Mouse (Mus musculus) embryo, embryonic 11.5 days (tissue): ENCODE measurements around the gene Mab21l1.

Experiments
- DNase-seq: peaks from one replicate; pipeline ENCODE4 v3.0.0-alpha.2; 2012; ENCODE audit warnings: low read depth, low spot score

Gene Mab21l1

GRCm38 (mm10) chr3:55782056-55782687 lies at the start of gene Mab21l1:
Mab21l1 (plus strand) TSS chr3:55782510.
- DNase-seq = no peak

GRCm38 (mm10) chr3:55733665-55734064 lies 48.6 kb upstream of the Mab21l1 start:
- no peak for DNase-seq

GRCm38 (mm10) chr3:55741428-55741827 lies 40.9 kb upstream of the Mab21l1 start:
- no peak for DNase-seq

GRCm38 (mm10) chr3:55742218-55742617 lies 40.1 kb upstream of the Mab21l1 start:
- DNase-seq = no peak

- no peak for DNase-seq
Observed at GRCm38 (mm10) chr3:55742654-55743053, 39.7 kb upstream of the Mab21l1 start.

- no peak for DNase-seq
Observed at GRCm38 (mm10) chr3:55743885-55744284, 38.4 kb upstream of the Mab21l1 start.

- no peak for DNase-seq
Observed at GRCm38 (mm10) chr3:55750445-55751065, 31.8 kb upstream of the Mab21l1 start.

GRCm38 (mm10) chr3:55751363-55751762 lies 30.9 kb upstream of the Mab21l1 start:
- DNase-seq = no peak

GRCm38 (mm10) chr3:55752558-55752957 lies 29.8 kb upstream of the Mab21l1 start:
- DNase-seq = no peak

- DNase-seq = no peak
Observed at GRCm38 (mm10) chr3:55753872-55754271, 28.4 kb upstream of the Mab21l1 start.

GRCm38 (mm10) chr3:55754981-55755608 lies 27.2 kb upstream of the Mab21l1 start:
- no peak for DNase-seq

GRCm38 (mm10) chr3:55755805-55756601 lies 26.3 kb upstream of the Mab21l1 start:
- no peak for DNase-seq

GRCm38 (mm10) chr3:55756602-55757190 lies 25.6 kb upstream of the Mab21l1 start:
- no peak for DNase-seq

- no peak for DNase-seq
Observed at GRCm38 (mm10) chr3:55758297-55758696, 24.0 kb upstream of the Mab21l1 start.

GRCm38 (mm10) chr3:55763591-55763990 lies 18.7 kb upstream of the Mab21l1 start:
- no peak for DNase-seq

GRCm38 (mm10) chr3:55768654-55769053 lies 13.7 kb upstream of the Mab21l1 start:
- DNase-seq = no peak

- no peak for DNase-seq
Observed at GRCm38 (mm10) chr3:55769308-55769707, 13.0 kb upstream of the Mab21l1 start.

- DNase-seq = no peak
Observed at GRCm38 (mm10) chr3:55774203-55774602, 8.1 kb upstream of the Mab21l1 start.

GRCm38 (mm10) chr3:55775245-55775644 lies 7.1 kb upstream of the Mab21l1 start:
- no peak for DNase-seq

GRCm38 (mm10) chr3:55775753-55776152 lies 6.6 kb upstream of the Mab21l1 start:
- DNase-seq = no peak

- no peak for DNase-seq
Observed at GRCm38 (mm10) chr3:55777501-55777900, 4.8 kb upstream of the Mab21l1 start.
